8 mouse cellular contexts compared by ENCODE assay signal in the genomic region with DNA sequence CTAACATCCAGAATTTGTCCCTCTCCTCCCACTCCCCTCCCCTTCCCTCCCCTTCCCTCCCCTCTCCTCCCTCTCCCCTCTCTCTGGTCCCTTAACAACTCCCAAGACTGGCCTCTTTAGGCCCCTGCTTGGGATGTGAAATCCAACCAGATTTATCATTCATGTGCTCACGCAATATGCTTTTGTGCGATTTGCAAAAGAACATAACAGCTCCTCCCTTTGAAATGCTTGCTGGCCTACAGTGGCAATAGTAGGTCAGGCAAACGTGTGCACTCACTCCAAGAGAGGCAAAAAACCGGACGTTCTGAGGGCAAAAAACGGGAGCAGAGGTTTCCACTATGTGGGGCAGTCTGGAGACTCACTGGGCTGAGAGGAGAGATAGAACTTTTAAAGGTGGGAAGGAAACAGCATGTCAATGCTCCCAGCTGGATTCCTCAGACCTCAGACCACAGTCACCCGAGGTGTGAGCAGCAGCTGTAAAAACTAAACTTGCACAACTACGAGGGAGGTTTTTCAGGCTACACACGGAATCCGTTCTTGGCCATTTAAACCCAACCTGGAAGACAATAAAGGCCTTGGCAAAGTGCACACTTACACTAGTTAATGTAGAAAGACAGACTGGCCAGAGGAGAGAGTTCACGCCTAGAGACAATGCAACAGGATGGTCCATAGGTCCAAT. TPM values are rescaled to one million over a fixed set of nuclear protein-coding genes. Genes with fewer than 3 reads are reported as not detected.
DNase-seq lines count a peak whose midpoint lies in the region; ATAC-seq and TF ChIP-seq lines count a peak whose summit lies in the region.

No protein-coding gene starts in this region.

- TF ChIP-seq EP300 in ES-Bruce4 (IDR thresholded peaks at IDR 0.05; ENCODE audit: insufficient read depth, low read depth, low read length), result no peak
- no peak for TF ChIP-seq EP300 in lung, postnatal 0 days (IDR thresholded peaks at IDR 0.05)

- WGBS in heart, embryonic 10.5 days, result 26% methylated on average over 11 of the region's 11 CpGs
- WGBS in hindbrain, embryonic 10.5 days, result 27% methylated on average over 11 of the region's 11 CpGs
- 25% methylated on average over 11 of the region's 11 CpGs for WGBS in lung, postnatal 0 days

- peak overlapping the region; percentile 82 for H3K27ac ChIP-seq in heart, embryonic 10.5 days
- H3K27ac ChIP-seq in ES-Bruce4 (ENCODE audit: insufficient read depth, low read length), result no peak overlapping the region
- H3K27ac ChIP-seq in hindbrain, embryonic 10.5 days, result no peak overlapping the region; the same call in 1 of the 2 replicates
- H3K27ac ChIP-seq in lung, postnatal 0 days (ENCODE audit: low read length), result peak overlapping the region; percentile 90

- ATAC-seq in lung, postnatal 0 days, result peak; percentile 13
- no peak for ATAC-seq in frontal cortex, adult (ENCODE audit: low TSS enrichment)
- ATAC-seq in erythroid progenitor cell, adult 5-6 weeks (replicated peaks; ENCODE audit: low FRiP score, poor library complexity, severe bottlenecking), result no peak

- TF ChIP-seq CTCF in ES-Bruce4 (IDR thresholded peaks at IDR 0.05; ENCODE audit: low read depth, low read length), result no peak
- no peak for TF ChIP-seq CTCF in lung, postnatal 0 days (IDR thresholded peaks at IDR 0.05)

- no peak for TF ChIP-seq POLR2A in ES-Bruce4 (IDR thresholded peaks at IDR 0.05; ENCODE audit: insufficient read depth, low read length)

- peaks cover 19% of the 10 kb centered on the region; the same call in 1 of the 2 replicates for H3K4me1 ChIP-seq in heart, embryonic 10.5 days
- H3K4me1 ChIP-seq in ES-Bruce4 (ENCODE audit: control insufficient read depth, insufficient read depth, low read length), result no peaks in the 10 kb centered on the region
- peaks cover 30% of the 10 kb centered on the region for H3K4me1 ChIP-seq in hindbrain, embryonic 10.5 days (replicated peaks)
- no peaks in the 10 kb centered on the region for H3K4me1 ChIP-seq in lung, postnatal 0 days (ENCODE audit: insufficient read depth, low read depth, low read length)

- H3K4me2 ChIP-seq in lung, postnatal 0 days (replicated peaks; ENCODE audit: low read depth, low read length), result peak overlapping the region; percentile 86

- 0 out of 2 replicates have a peak, but pooled peaks cover 4% of the 10 kb centered on the region for H3K27me3 ChIP-seq in heart, embryonic 10.5 days (ENCODE audit: insufficient read depth, poor library complexity, severe bottlenecking)
- no peaks in the 10 kb centered on the region for H3K27me3 ChIP-seq in ES-Bruce4 (ENCODE audit: control insufficient read depth, insufficient read depth, low read length, poor library complexity, severe bottlenecking)
- peaks cover 20% of the 10 kb centered on the region for H3K27me3 ChIP-seq in hindbrain, embryonic 10.5 days (ENCODE audit: insufficient read depth, poor library complexity, severe bottlenecking)
- H3K27me3 ChIP-seq in lung, postnatal 0 days (replicated peaks; ENCODE audit: insufficient read depth, low read length), result no peaks in the 10 kb centered on the region

- DNase-seq in heart, embryonic 10.5 days (ENCODE audit: low spot score), result no peak
- no peak for DNase-seq in heart, adult 8-10 months (ENCODE audit: low spot score)
- no peak for DNase-seq in hindbrain, embryonic 10.5 days (ENCODE audit: low spot score)
- peak; percentile 82 for DNase-seq in lung, postnatal 0 days (ENCODE audit: low spot score)
- DNase-seq in cerebellum, postnatal 36 days, result no peak

- no peaks in the 10 kb centered on the region for H3K9me3 ChIP-seq in heart, embryonic 10.5 days
- H3K9me3 ChIP-seq in ES-Bruce4 (replicated peaks; ENCODE audit: control insufficient read depth, insufficient read depth, low read length, poor library complexity, severe bottlenecking), result no peaks in the 10 kb centered on the region
- no peaks in the 10 kb centered on the region for H3K9me3 ChIP-seq in hindbrain, embryonic 10.5 days
- no peaks in the 10 kb centered on the region for H3K9me3 ChIP-seq in lung, postnatal 0 days (ENCODE audit: low read length)

- 0 out of 2 replicates have a peak overlapping the region, but pooled peaks have one; percentile 94 for H3K9ac ChIP-seq in ES-Bruce4 (ENCODE audit: low read depth, poor library complexity, severe bottlenecking)
- H3K9ac ChIP-seq in lung, postnatal 0 days (replicated peaks; ENCODE audit: low read depth), result no peak overlapping the region

- peak overlapping the region; percentile 75 for H3K4me3 ChIP-seq in heart, embryonic 10.5 days
- peak overlapping the region; percentile 56 for H3K4me3 ChIP-seq in ES-Bruce4 (ENCODE audit: low read depth, low read length)
- H3K4me3 ChIP-seq in hindbrain, embryonic 10.5 days, result peak overlapping the region; percentile 76
- peak overlapping the region; percentile 82 for H3K4me3 ChIP-seq in lung, postnatal 0 days (ENCODE audit: low read depth, low read length)

- H3K36me3 ChIP-seq in heart, embryonic 10.5 days, result no peaks in the 10 kb centered on the region
- no peaks in the 10 kb centered on the region for H3K36me3 ChIP-seq in ES-Bruce4 (ENCODE audit: control insufficient read depth, insufficient read depth, low read length, poor library complexity, severe bottlenecking)
- no peaks in the 10 kb centered on the region for H3K36me3 ChIP-seq in hindbrain, embryonic 10.5 days
- no peaks in the 10 kb centered on the region for H3K36me3 ChIP-seq in lung, postnatal 0 days (ENCODE audit: insufficient read depth, low read length)

RNA-seq across cellular contexts. Expression of gene Plekhh2, which starts 0.6 kb away (rescaled TPM):
- polyA plus RNA-seq in heart, embryonic 10.5 days (2016; fragmentation: Nextera tagmentation; extraction: Ambion mirVana), result 3.6 and 3.9 TPM in 2 replicates
- 1 to 10 TPM; 1.3 to 2.4 (median 2.1) TPM for total RNA-seq in heart, adult 8-10 months (2022)
- polyA plus RNA-seq in ES-Bruce4 (2011; ENCODE audit: insufficient read depth, insufficient read length, low read depth, missing spikeins), result 8.5 and 10.5 TPM in 2 replicates
- 3.1 and 3.2 TPM in 2 replicates for polyA plus RNA-seq in hindbrain, embryonic 10.5 days (2016; fragmentation: Nextera tagmentation; extraction: Ambion mirVana)
- 5.1 and 5.5 TPM in 2 replicates for polyA plus RNA-seq in lung, postnatal 0 days (2015; fragmentation: Nextera tagmentation; extraction: Ambion mirVana)
- total RNA-seq in erythroid progenitor cell, adult 5-6 weeks (2015; ENCODE audit: low replicate concordance), result not detected in 2 replicates
- total RNA-seq in erythroid progenitor cell, adult 5-6 weeks (2017; ENCODE audit: low replicate concordance), result not detected in 2 replicates

RNA-seq across cellular contexts. Expression of gene Thada, which starts 45.1 kb away (rescaled TPM):
- 8.2 and 9.2 TPM in 2 replicates for polyA plus RNA-seq in heart, embryonic 10.5 days (2016; fragmentation: Nextera tagmentation; extraction: Ambion mirVana)
- 1 to 10 TPM; 8.1 to 8.9 (median 8.6) TPM for total RNA-seq in heart, adult 8-10 months (2022)
- polyA plus RNA-seq in ES-Bruce4 (2011; ENCODE audit: insufficient read depth, insufficient read length, low read depth, missing spikeins), result 38.0 and 51.2 TPM in 2 replicates
- polyA plus RNA-seq in hindbrain, embryonic 10.5 days (2016; fragmentation: Nextera tagmentation; extraction: Ambion mirVana), result 10.6 and 11.2 TPM in 2 replicates
- 2.3 and 2.8 TPM in 2 replicates for polyA plus RNA-seq in lung, postnatal 0 days (2015; fragmentation: Nextera tagmentation; extraction: Ambion mirVana)
- total RNA-seq in erythroid progenitor cell, adult 5-6 weeks (2015; ENCODE audit: low replicate concordance), result 10.9 and 13.0 TPM in 2 replicates
- total RNA-seq in erythroid progenitor cell, adult 5-6 weeks (2017; ENCODE audit: low replicate concordance), result 7.5 and 16.0 TPM in 2 replicates

Comparison
In these comparisons a context has a peak if more than half of its experiments do, and no peak if none do; other contexts are left out.
1. H3K27ac ChIP-seq: peak in heart, embryonic 10.5 days (single experiment) and lung, postnatal 0 days (single experiment); none in ES-Bruce4 (single experiment) and hindbrain, embryonic 10.5 days (single experiment).
2. Peak in every context shown above with its lines, with median percentiles within 50 percentile points of each other: H3K4me3 ChIP-seq.